Mouse (Mus musculus): Measurements from ENCODE around the gene Slc38a6.

GRCm38 (mm10) chr12:73384747-73385146 is 98.2 kb downstream of the Slc38a6 start:
- TF ChIP-seq CTCF (IDR thresholded peaks at IDR 0.05; ENCODE audit: low read depth) (no peak), EP300 (IDR thresholded peaks at IDR 0.05; ENCODE audit: low read depth) (no peak)

All from heart, postnatal 0 days (tissue).